Mouse (Mus musculus) cerebellum, postnatal 4 days (tissue): ENCODE data around the gene Cyp39a1.

Source experiments
- DNase-seq, 2 experiments: peaks; one replicate each; pipeline ENCODE4 v3.0.0; 2022; ENCODE audit warnings: low spot score in 2 of 2, mixed read lengths in 1 of 2

The Cyp39a1 gene

GRCm38 (mm10) chr17:43758607-43759259 is 91.5 kb downstream of the Cyp39a1 start:
- DNase-seq = no peak

- DNase-seq = no peak
Observed at GRCm38 (mm10) chr17:43784531-43784930, 117.3 kb downstream of the Cyp39a1 start.

GRCm38 (mm10) chr17:43788222-43788621 is 121.0 kb downstream of the Cyp39a1 start:
- no peak for DNase-seq

GRCm38 (mm10) chr17:43789376-43789775 is 122.2 kb downstream of the Cyp39a1 start:
- no peak for DNase-seq

GRCm38 (mm10) chr17:43791751-43792150 is 124.5 kb downstream of the Cyp39a1 start:
- DNase-seq = no peak

- DNase-seq = no peak
Observed at GRCm38 (mm10) chr17:43794731-43795280, 127.6 kb downstream of the Cyp39a1 start.
